Mouse (Mus musculus): ENCODE measurements around the gene Gm10277. TPM values are rescaled to one million over a fixed set of nuclear protein-coding genes. Genes with fewer than 3 reads are reported as not detected.

Gm10277 gene
- 0.51 TPM for polyA plus RNA-seq (2017; shearing (Covaris generic))

DNA sequence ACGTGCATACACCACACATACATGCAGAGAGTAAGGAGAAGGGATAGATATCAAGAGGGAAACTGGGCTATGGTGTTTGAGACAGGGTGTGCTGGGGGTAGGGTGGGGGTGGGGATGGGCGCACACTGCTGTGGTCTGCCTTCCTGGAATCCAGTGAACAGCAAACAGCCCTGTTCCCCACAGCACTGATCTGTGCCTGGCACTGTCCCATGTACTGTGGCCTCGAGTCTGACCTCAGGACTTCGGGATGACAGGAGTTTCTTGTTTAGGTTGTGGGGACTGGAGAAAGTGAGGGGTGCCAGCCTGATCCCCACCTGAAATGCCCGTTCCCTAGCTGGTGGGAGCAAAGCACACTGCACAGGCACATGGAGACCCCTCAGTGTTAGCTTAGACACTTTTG lies at the start of gene Gm10277:
Gene Gm10277, minus strand, starts transcription at position 41 of the 400 bp plus-strand sequence.

GRCm38 (mm10) chr11:77762783-77763672 lies 24.5 kb downstream of the Gm10277 start, which contains the start of gene Myo18a:
Gene Myo18a, plus strand, starts transcription at chr11:77763246.

Other genes with a start within 250 kb of the Gm10277 start
- 7.1 TPM for gene Taok1, start 179.9 kb downstream of the Gm10277 start, polyA plus RNA-seq (2017; shearing (Covaris generic))
- gene Nufip2, start 101.6 kb downstream of the Gm10277 start, polyA plus RNA-seq (2017; shearing (Covaris generic)) = 83.4 TPM
- 0.20 TPM for gene Cryba1, start 62.5 kb downstream of the Gm10277 start, polyA plus RNA-seq (2017; shearing (Covaris generic))
- gene Myo18a, start 24.5 kb downstream of the Gm10277 start, polyA plus RNA-seq (2017; shearing (Covaris generic)) = 69.4 TPM
- 1.8 TPM for gene Pipox, start 106.3 kb upstream of the Gm10277 start, polyA plus RNA-seq (2017; shearing (Covaris generic))
- not detected for gene Sez6, start 143.1 kb upstream of the Gm10277 start, polyA plus RNA-seq (2017; shearing (Covaris generic))
- gene Phf12, start 195.0 kb upstream of the Gm10277 start, polyA plus RNA-seq (2017; shearing (Covaris generic)) = 22.2 TPM
- 1.2 TPM for gene Dhrs13, start 244.5 kb upstream of the Gm10277 start, polyA plus RNA-seq (2017; shearing (Covaris generic))

All from CD4-positive, CD25-positive, alpha-beta regulatory T cell, adult 9 weeks (primary cell).